Mouse (Mus musculus) bone marrow, adult 2 months (tissue): ENCODE measurements around the gene Rbm4b. TPM values are rescaled to one million over a fixed set of nuclear protein-coding genes. Genes with fewer than 3 reads are reported as not detected.
A peak's percentile ranks its signal among the peaks of the same experiment; 100 is the strongest.

Source experiments
- H3K27ac ChIP-seq: fragments of 200-500 bp; 2 replicates; pipeline ENCODE4 v1.5.1; 2012; ENCODE audit warnings: low read depth, mild to moderate bottlenecking, control low read depth, inconsistent platforms, low read length; ENCODE audit not compliant: control insufficient read depth, poor library complexity, insufficient read depth
- H3K4me1 ChIP-seq: fragments of 200-500 bp; 2 replicates; pipeline ENCODE4 v1.6.1; 2011; ENCODE audit warnings: low read length; ENCODE audit not compliant: control insufficient read depth, insufficient read depth
- H3K4me3 ChIP-seq: fragments of 200-500 bp; replicated peaks from 2 replicates; pipeline ENCODE3; 2011; ENCODE audit warnings: mild to moderate bottlenecking, low read depth, low read length, control low read depth; ENCODE audit not compliant: control insufficient read depth
- CTCF ChIP-seq: fragments of 200-500 bp; IDR thresholded peaks from 2 replicates; pipeline ENCODE4 v1.5.1; 2011; ENCODE audit warnings: low read length, control low read depth; ENCODE audit not compliant: control insufficient read depth, insufficient read depth
- POLR2A ChIP-seq: fragments of 200-500 bp; IDR thresholded peaks from 2 replicates; pipeline ENCODE4 v1.6.1; 2011; ENCODE audit warnings: low read depth, mild to moderate bottlenecking, control low read depth, low read length, borderline replicate concordance; ENCODE audit not compliant: control insufficient read depth
- WGBS: fragments of 180-500 bp; shearing (Covaris S2); methylation state at CpG from one replicate; pipeline ENCODE4 v1.1.7; 2018; 5-methylcytosine and 5-hydroxymethylcytosine counted together
- polyA plus RNA-seq: library from polyadenylated mRNA; stranded (reverse); fragments of >200 nt; gene quantifications from 2 replicates; pipeline ENCODE4 v1.2.4, GENCODE M21; 2011; ENCODE audit warnings: low replicate concordance; ENCODE audit not compliant: missing spikeins, insufficient read depth, insufficient read length

Gene Rbm4b
- polyA plus RNA-seq, 1 experiment: 8.3 TPM

- no peak overlapping the region for H3K4me3 ChIP-seq
- 86% methylated on average over 2 of the region's 2 CpGs for WGBS
- no peak overlapping the region for H3K27ac ChIP-seq
- no peaks in the 10 kb centered on the region for H3K4me1 ChIP-seq
- TF ChIP-seq CTCF (no peak), POLR2A (no peak)
These were observed 26.6 kb downstream of the Rbm4b start for GRCm38 (mm10) chr19:4782891-4783290.

GRCm38 (mm10) chr19:4785206-4785605 lies 28.9 kb downstream of the Rbm4b start:
- H3K4me1 ChIP-seq: no peaks in the 10 kb centered on the region
- no peak overlapping the region for H3K27ac ChIP-seq
- TF ChIP-seq CTCF (no peak), POLR2A (no peak)
- no peak overlapping the region for H3K4me3 ChIP-seq
- 57% methylated on average over 7 of the region's 7 CpGs for WGBS

- H3K4me3 ChIP-seq: no peak overlapping the region
- WGBS: 91% methylated on average over 2 of the region's 2 CpGs
- TF ChIP-seq CTCF: no peak
- no peaks in the 10 kb centered on the region; the same call in 1 of the 2 replicates for H3K4me1 ChIP-seq
- H3K27ac ChIP-seq: no peak overlapping the region
These were observed 30.0 kb downstream of the Rbm4b start for GRCm38 (mm10) chr19:4786313-4786712.

- TF ChIP-seq POLR2A (no peak), CTCF (no peak)
- H3K27ac ChIP-seq: peak overlapping the region; percentile 51
- under 1% methylated on average over 16 of the region's 16 CpGs for WGBS
- peak overlapping the region; percentile 87 for H3K4me3 ChIP-seq
- H3K4me1 ChIP-seq: no peaks in the 10 kb centered on the region; the same call in 1 of the 2 replicates
These were observed 37.1 kb downstream of the Rbm4b start for GRCm38 (mm10) chr19:4793281-4793830.

GRCm38 (mm10) chr19:4793831-4794422 lies 37.6 kb downstream of the Rbm4b start, which contains the start of gene Rbm4:
Gene Rbm4, minus strand, starts transcription at chr19:4793901.
- WGBS: under 1% methylated on average over 31 of the region's 31 CpGs
- Histone ChIP-seq H3K4me1 (no peaks in the 10 kb centered on the region; the same call in 1 of the 2 replicates), H3K27ac (peak within 1 kb of the TSS; percentile 51), H3K4me3 (peak within 1 kb of the TSS; percentile 87)
- TF ChIP-seq CTCF (no peak), POLR2A (0 out of 2 replicates have a peak, but pooled peaks have one; percentile 35)

- no peak for TF ChIP-seq CTCF
- Histone ChIP-seq H3K27ac (no peak overlapping the region), H3K4me3 (no peak overlapping the region), H3K4me1 (no peaks in the 10 kb centered on the region; the same call in 1 of the 2 replicates)
- 43% methylated on average over 1 of the region's 1 CpGs for WGBS
These were observed 39.6 kb downstream of the Rbm4b start for GRCm38 (mm10) chr19:4795929-4796328.

GRCm38 (mm10) chr19:4797846-4798245 lies 41.5 kb downstream of the Rbm4b start:
- Histone ChIP-seq H3K4me1 (no peaks in the 10 kb centered on the region), H3K4me3 (no peak overlapping the region), H3K27ac (no peak overlapping the region)
- WGBS: 94% methylated on average over 2 of the region's 2 CpGs
- no peak for TF ChIP-seq CTCF
- no peak for TF ChIP-seq POLR2A

- TF ChIP-seq POLR2A (no peak), CTCF (no peak)
- 91% methylated on average over 5 of the region's 5 CpGs for WGBS
- no peaks in the 10 kb centered on the region for H3K4me1 ChIP-seq
- no peak overlapping the region for H3K27ac ChIP-seq
- no peak overlapping the region for H3K4me3 ChIP-seq
These were observed 42.8 kb downstream of the Rbm4b start for GRCm38 (mm10) chr19:4799083-4799482.

- Histone ChIP-seq H3K4me1 (no peaks in the 10 kb centered on the region), H3K27ac (no peak overlapping the region), H3K4me3 (no peak overlapping the region)
- 97% methylated on average over 7 of the region's 7 CpGs for WGBS
- TF ChIP-seq POLR2A (no peak), CTCF (no peak)
These were observed 46.4 kb downstream of the Rbm4b start for GRCm38 (mm10) chr19:4802691-4803091.

- TF ChIP-seq POLR2A (no peak), CTCF (no peak)
- H3K27ac ChIP-seq: no peak overlapping the region
- WGBS: 88% methylated on average over 10 of the region's 10 CpGs
These were observed 47.0 kb downstream of the Rbm4b start for GRCm38 (mm10) chr19:4803283-4803682.

More at GRCm38 (mm10) chr19:4803283-4803682, 47.0 kb downstream of the Rbm4b start:
- no peaks in the 10 kb centered on the region; the same call in 1 of the 2 replicates for H3K4me1 ChIP-seq
- no peak overlapping the region for H3K4me3 ChIP-seq
